Mouse (Mus musculus) erythroblast, embryonic 14.5 days (primary cell): ENCODE data around the gene Tnf. TPM values are rescaled to one million over a fixed set of nuclear protein-coding genes. Genes with fewer than 3 reads are reported as not detected.
A peak's percentile ranks its signal among the peaks of the same experiment; 100 is the strongest.

ENCODE experiments used
- H3K27me3 ChIP-seq: 2 replicates; pipeline ENCODE4 v1.6.1; 2012; ENCODE audit warnings: inconsistent platforms; ENCODE audit not compliant: control insufficient read depth
- H3K36me3 ChIP-seq: 2 replicates; pipeline ENCODE4 v1.6.1; 2012; ENCODE audit warnings: mild to moderate bottlenecking, inconsistent platforms; ENCODE audit not compliant: control insufficient read depth
- H3K4me1 ChIP-seq: 2 replicates; pipeline ENCODE4 v1.6.1; 2012; ENCODE audit warnings: inconsistent platforms; ENCODE audit not compliant: control insufficient read depth
- H3K4me3 ChIP-seq: replicated peaks from 2 replicates; pipeline ENCODE3; 2012; ENCODE audit warnings: moderate library complexity, mild to moderate bottlenecking, inconsistent platforms
- H3K9me3 ChIP-seq: 2 replicates; pipeline ENCODE4 v1.6.1; 2012; ENCODE audit warnings: low read length, inconsistent platforms, mixed read lengths; ENCODE audit not compliant: control insufficient read depth
- GATA1 ChIP-seq: IDR thresholded peaks from 2 replicates; pipeline ENCODE4 v1.6.1; 2012; ENCODE audit warnings: low read length, inconsistent platforms, mixed read lengths
- TAL1 ChIP-seq: IDR thresholded peaks from 3 replicates; pipeline ENCODE4 v1.6.1; 2012; ENCODE audit warnings: low read length, inconsistent platforms, mixed read lengths
- polyA plus RNA-seq: library from polyadenylated mRNA; stranded (reverse); fragments of >175 nt; gene quantifications from 2 replicates; pipeline ENCODE4 v1.2.3, GENCODE M21; 2012

Tnf gene
- 0.07 and 0.09 TPM in 2 replicates for polyA plus RNA-seq

DNA sequence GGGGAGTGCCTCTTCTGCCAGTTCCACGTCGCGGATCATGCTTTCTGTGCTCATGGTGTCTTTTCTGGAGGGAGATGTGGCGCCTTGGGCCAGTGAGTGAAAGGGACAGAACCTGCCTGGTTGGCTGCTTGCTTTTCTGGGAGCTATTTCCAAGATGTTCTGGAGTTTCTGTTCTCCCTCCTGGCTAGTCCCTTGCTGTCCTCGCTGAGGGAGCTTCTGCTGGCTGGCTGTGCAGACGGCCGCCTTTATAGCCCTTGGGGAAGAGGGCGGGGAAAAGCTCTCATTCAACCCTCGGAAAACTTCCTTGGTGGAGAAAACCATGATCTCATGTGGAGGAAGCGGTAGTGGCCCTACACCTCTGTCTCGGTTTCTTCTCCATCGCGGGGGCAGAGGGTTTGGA lies at the start of gene Tnf:
Gene Tnf (minus strand): TSS at position 221 of the 400 bp plus-strand sequence.
- H3K4me3 ChIP-seq: no peak within 1 kb of the TSS
- no peaks in the 10 kb centered on the region for H3K9me3 ChIP-seq
- no peak for TF ChIP-seq GATA1
- no peak for TF ChIP-seq TAL1
- H3K4me1 ChIP-seq: peaks cover 4% of the 10 kb centered on the region
- no peaks in the 10 kb centered on the region for H3K36me3 ChIP-seq
- peaks cover 65% of the 10 kb centered on the region for H3K27me3 ChIP-seq

DNA sequence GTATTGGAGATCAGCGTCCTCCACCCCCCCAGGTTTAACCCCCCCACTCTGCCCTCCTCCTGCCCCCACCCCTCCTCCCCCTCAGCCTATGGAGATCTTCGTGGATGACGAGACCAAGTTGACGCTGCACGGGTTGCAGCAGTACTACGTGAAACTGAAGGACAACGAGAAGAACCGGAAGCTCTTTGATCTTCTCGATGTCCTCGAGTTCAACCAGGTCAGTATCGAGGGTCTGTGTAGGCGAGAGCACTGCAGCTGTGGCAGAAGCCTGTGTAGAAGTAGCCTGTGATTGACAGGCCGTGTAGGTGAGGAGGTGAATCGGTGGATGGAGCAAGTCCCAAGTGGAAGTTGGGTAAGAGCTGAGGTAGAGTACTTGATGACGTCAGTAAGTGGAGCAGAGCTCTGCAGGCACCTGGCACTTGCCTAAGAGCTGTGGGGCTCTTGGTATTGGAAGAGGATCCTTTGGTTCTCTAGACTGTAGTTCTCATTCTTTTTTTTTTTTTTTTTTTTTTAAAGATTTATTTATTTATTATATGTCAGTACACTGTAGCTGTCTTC lies 49.4 kb upstream of the Tnf start:
- Histone ChIP-seq H3K27me3 (peaks cover 2% of the 10 kb centered on the region; the same call in 1 of the 2 replicates), H3K4me1 (peaks cover 12% of the 10 kb centered on the region), H3K36me3 (peaks cover 85% of the 10 kb centered on the region), H3K9me3 (no peaks in the 10 kb centered on the region), H3K4me3 (no peak overlapping the region)
- TF ChIP-seq TAL1: no peak
- TF ChIP-seq GATA1: no peak

DNA sequence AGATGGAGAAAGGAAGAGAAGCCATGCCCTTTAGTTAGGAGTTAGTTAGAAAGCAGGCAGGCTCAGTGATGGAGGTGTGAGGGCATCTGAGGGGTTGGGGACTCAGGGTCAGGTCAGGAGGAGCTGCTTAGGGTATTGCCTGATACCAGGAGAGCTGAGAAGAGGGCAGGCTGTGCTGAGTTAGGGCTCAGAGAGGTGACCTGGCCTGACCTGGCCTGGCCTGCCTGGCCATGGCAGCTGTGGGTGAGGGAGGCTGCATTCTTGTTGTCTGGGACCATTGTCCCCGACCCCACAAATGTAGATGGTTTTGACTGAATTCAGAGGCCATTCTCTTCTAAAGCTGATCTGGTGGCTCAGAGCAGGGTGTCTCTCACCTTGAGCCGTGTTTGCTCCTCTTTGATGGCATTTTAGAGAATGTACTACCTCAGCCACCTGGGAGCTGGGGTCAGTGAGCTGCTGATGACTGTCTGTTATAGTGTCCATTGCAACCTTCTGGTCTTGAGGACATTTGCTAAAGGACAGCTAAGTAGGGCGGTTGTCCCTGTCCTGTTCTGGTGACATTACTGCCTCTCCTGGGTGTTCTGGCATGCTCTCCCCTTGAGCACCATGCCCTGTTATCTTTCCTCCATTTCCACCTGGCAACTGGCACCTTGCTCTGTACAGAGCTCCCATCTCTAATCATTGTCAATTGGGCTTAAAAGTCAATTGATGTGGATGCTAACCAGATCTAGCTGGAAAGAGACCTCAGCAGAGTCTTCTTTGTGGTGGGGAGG lies 48.7 kb upstream of the Tnf start:
- Histone ChIP-seq H3K27me3 (peaks cover 2% of the 10 kb centered on the region; the same call in 1 of the 2 replicates), H3K36me3 (peaks cover 92% of the 10 kb centered on the region), H3K4me3 (no peak overlapping the region), H3K4me1 (peaks cover 17% of the 10 kb centered on the region), H3K9me3 (no peaks in the 10 kb centered on the region)
- no peak for TF ChIP-seq GATA1
- TF ChIP-seq TAL1: no peak

DNA sequence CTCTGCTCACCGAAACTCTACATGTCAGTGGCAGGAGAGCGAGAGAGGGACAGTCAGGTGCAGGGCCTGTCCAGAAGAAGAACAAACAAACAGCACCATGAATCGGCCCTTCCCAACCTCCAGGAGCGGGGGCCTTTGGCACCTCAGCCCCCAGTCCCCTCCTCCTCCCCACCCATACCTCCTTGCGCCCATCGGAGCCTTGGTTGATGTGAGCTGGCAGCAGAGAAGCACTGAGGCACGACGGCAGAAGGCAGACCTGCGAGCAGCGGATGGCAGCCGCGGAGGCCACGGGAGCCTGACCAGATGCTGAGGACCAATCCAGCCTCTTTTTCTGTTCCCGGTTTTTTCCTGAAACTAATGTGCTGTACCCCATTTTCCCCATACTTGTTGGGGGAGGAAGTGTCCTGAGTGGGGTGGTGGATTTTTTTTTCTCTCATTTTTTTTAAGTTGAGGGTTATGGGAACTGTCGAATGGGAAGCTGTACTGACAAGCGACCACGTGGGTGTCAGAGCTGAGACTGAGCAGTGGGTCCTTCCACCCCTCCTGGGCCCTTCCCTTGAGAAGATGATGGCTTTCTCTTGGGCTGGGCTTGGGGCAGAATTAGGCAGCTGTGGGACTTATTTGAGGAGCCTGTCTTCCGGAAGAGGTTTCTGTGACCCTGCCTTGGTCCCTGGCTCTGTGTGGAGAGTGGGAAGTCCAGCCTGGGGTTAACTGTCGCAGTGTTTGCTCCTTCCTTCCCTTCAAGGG lies 47.8 kb upstream of the Tnf start:
- no peak overlapping the region for H3K4me3 ChIP-seq
- H3K27me3 ChIP-seq: no peaks in the 10 kb centered on the region
- peaks cover 99% of the 10 kb centered on the region for H3K36me3 ChIP-seq
- TF ChIP-seq GATA1 (no peak), TAL1 (no peak)
- H3K9me3 ChIP-seq: no peaks in the 10 kb centered on the region
- peaks cover 26% of the 10 kb centered on the region for H3K4me1 ChIP-seq

DNA sequence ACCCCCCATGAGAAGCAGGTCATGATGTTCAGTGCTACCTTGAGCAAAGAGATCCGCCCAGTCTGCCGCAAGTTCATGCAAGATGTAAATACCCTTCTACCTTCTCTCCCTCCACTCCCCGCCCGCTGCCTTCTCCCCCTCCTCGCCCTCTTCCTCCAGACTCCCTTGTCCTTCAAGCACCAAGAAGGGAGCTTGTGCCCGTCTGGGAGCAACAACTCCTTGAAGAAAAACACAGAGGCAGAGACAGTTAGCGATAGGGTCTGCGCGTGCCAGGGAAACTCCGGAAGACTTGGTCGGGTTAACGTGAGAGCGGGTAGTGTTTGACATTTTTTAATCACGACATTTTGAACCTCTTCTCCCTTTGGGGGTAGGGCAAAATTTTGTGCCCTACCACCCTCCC lies 47.2 kb upstream of the Tnf start:
- H3K4me1 ChIP-seq: peaks cover 29% of the 10 kb centered on the region
- no peak overlapping the region for H3K4me3 ChIP-seq
- H3K27me3 ChIP-seq: no peaks in the 10 kb centered on the region
- TF ChIP-seq GATA1 (no peak), TAL1 (no peak)
- no peaks in the 10 kb centered on the region for H3K9me3 ChIP-seq
- H3K36me3 ChIP-seq: peaks cover 99% of the 10 kb centered on the region

DNA sequence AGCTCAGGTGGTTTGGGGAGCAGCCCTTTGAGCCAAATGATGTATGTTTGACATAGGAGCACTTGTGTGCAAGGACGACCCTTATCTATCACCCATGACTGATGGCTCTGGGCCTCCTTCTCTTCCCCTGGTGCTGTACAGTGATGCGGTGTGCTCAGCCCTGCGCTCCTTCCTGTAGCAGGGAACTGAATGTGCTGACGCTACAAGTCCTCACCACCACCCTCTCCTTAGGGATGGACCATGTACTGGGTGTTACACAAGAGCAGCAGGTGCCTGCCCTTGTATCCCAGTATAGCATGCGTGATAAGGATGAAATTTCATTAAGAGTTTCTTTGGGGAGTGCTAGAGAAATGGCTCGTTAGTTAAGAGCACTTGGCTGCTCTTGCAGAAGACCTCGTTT lies 45.3 kb upstream of the Tnf start:
- Histone ChIP-seq H3K36me3 (peaks cover 94% of the 10 kb centered on the region), H3K27me3 (no peaks in the 10 kb centered on the region)

DNA sequence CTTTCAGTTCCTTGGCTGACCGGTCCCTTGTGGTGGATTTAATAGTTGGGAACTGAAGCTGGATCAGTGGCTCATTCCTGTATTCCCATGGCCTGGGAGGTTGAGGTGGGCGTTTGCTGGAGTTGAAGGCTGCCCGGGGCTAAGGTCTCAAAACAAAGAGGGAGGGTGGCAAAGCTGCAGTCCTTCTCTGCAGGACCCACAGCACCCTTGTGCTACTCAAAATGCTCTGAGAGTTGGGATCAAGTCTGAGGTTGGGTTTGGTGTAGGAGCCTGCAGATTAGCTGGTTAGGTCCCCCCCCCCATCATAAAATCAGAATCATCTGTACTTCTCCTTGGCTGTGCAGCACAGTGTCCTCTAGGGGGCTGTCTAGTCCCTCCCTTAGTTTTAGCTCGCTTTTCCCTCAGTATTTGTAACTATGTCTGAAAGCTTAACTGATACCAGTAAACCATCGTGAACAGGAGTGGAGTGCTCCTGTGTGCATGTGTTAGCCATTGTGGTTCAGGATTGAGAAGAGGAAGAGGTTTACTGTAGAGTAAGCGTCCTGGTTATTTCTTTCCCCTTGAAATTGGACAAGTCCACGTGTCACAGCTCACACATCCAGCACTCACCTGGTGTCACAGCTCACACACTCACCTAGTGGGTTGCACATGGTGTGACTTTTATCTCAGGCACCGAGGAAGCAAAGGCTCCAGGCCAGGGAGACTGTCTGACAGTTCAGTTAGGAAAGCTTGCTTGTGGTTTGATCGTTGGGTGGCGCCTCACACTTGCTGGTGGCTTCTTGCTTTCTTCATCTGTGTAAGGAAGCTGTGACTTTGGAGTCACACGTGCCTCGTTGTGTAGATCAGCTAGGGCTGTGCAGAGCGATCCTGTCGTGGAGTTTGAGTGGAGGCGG lies 44.2 kb upstream of the Tnf start:
- H3K4me3 ChIP-seq: no peak overlapping the region
- H3K36me3 ChIP-seq: peaks cover 84% of the 10 kb centered on the region
- no peaks in the 10 kb centered on the region for H3K27me3 ChIP-seq
- H3K4me1 ChIP-seq: peaks cover 49% of the 10 kb centered on the region
- TF ChIP-seq TAL1: no peak
- no peak for TF ChIP-seq GATA1
- no peaks in the 10 kb centered on the region for H3K9me3 ChIP-seq

More for the DNA sequence above, 45.3 kb upstream of the Tnf start:
- Histone ChIP-seq H3K4me3 (no peak overlapping the region), H3K4me1 (peaks cover 44% of the 10 kb centered on the region), H3K9me3 (no peaks in the 10 kb centered on the region)
- TF ChIP-seq GATA1: no peak
- no peak for TF ChIP-seq TAL1

DNA sequence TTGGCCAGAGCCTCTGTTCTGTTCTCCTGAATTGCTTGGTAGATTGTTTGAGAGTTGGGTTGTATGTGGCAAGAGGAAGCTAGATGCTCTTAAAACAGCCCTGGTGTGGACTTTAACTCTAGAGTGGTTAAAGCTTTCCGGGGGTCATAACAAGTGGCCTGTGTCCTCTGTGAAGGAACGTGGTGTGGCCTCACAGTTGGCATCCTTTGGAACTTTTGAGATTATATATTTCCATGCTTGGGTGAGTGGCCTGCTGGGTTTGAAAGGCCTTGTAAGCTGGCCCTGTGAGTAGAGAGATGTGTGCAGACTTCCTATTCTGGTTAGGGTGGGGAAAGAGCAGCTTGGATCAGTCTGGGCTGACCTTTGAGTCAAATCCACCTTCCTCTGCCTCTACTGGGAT lies 43.2 kb upstream of the Tnf start:
- TF ChIP-seq TAL1 (no peak), GATA1 (no peak)
- Histone ChIP-seq H3K9me3 (no peaks in the 10 kb centered on the region), H3K36me3 (peaks cover 74% of the 10 kb centered on the region), H3K4me3 (no peak overlapping the region), H3K27me3 (no peaks in the 10 kb centered on the region), H3K4me1 (peaks cover 58% of the 10 kb centered on the region)

DNA sequence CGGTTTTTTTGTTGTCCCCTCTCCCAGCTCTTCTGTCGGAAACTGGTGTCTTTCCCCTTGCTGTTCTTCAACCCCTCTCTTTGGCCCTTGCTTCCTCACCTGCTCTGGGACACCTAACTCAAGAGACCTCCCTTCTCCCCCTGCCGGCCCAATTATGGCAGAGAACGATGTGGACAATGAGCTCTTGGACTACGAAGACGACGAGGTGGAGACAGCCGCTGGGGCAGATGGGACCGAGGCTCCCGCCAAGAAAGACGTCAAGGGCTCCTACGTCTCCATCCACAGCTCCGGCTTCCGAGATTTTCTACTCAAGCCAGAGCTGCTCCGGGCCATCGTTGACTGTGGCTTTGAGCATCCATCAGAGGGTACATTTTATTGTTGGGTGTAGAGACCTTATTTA lies 41.3 kb upstream of the Tnf start:
- TF ChIP-seq GATA1 (no peak), TAL1 (no peak)
- Histone ChIP-seq H3K9me3 (no peaks in the 10 kb centered on the region), H3K4me3 (peak overlapping the region; percentile 82), H3K36me3 (peaks cover 55% of the 10 kb centered on the region), H3K27me3 (no peaks in the 10 kb centered on the region), H3K4me1 (peaks cover 61% of the 10 kb centered on the region)
